Mouse (Mus musculus) heart, embryonic 16.5 days (tissue): ENCODE results near the gene Cd160. TPM values are rescaled to one million over a fixed set of nuclear protein-coding genes. Genes with fewer than 3 reads are reported as not detected.
A peak's percentile ranks its signal among the peaks of the same experiment; 100 is the strongest.

Experiments used
- ATAC-seq: fragments of 200-750 bp; cut with Nextera tagmentation; replicated peaks from 2 replicates; pipeline ENCODE4 v1.8.0; 2017; ENCODE audit warnings: moderate number of reproducible peaks; ENCODE audit not compliant: insufficient read depth, low FRiP score; ENCODE audit errors: extremely low read depth
- H3K27ac ChIP-seq: fragments of 300-500 bp; sonication (generic); 2 replicates; pipeline ENCODE4 v1.5.1; 2014; ENCODE audit warnings: mild to moderate bottlenecking, low read length, control low read depth, moderate library complexity
- H3K27me3 ChIP-seq: fragments of 300-500 bp; sonication (generic); 2 replicates; pipeline ENCODE4 v1.6.1; 2014; ENCODE audit warnings: low read length, mixed read lengths; ENCODE audit not compliant: control insufficient read depth, insufficient read depth
- H3K36me3 ChIP-seq: fragments of 300-500 bp; sonication (generic); 2 replicates; pipeline ENCODE4 v1.6.1; 2014; ENCODE audit not compliant: control insufficient read depth, insufficient read depth
- H3K4me1 ChIP-seq: fragments of 300-500 bp; sonication (generic); 2 replicates; pipeline ENCODE4 v1.6.1; 2014; ENCODE audit warnings: low read length, mixed read lengths; ENCODE audit not compliant: control insufficient read depth, insufficient read depth
- H3K4me2 ChIP-seq: fragments of 300-500 bp; sonication (generic); 2 replicates; pipeline ENCODE4 v1.6.1; 2014; ENCODE audit warnings: low read depth, mild to moderate bottlenecking, control low read depth, low read length
- H3K4me3 ChIP-seq: fragments of 300-500 bp; sonication (generic); 2 replicates; pipeline ENCODE4 v1.5.1; 2014; ENCODE audit warnings: mild to moderate bottlenecking, control low read depth, low read length
- H3K9ac ChIP-seq: fragments of 300-500 bp; sonication (generic); 2 replicates; pipeline ENCODE4 v1.6.1; 2014; ENCODE audit warnings: low read length, control low read depth
- H3K9me3 ChIP-seq: fragments of 300-500 bp; sonication (generic); replicated peaks from 2 replicates; pipeline ENCODE4 v1.6.1; 2016; ENCODE audit warnings: low read length; ENCODE audit not compliant: control insufficient read depth
- WGBS: fragments of 180-500 bp; shearing (Covaris S2); extraction: QIAGEN DNeasy Blood & Tissue Kit; methylation state at CpG from one replicate; pipeline ENCODE4 v1.1.7; 2014; 5-methylcytosine and 5-hydroxymethylcytosine counted together
- polyA plus RNA-seq: library from polyadenylated mRNA; unstranded; fragments of >200 nt; fragmentation: Nextera tagmentation; extraction: Ambion mirVana; gene quantifications from 2 replicates; pipeline ENCODE4 v1.2.1, GENCODE M21; 2015

Gene Cd160
- polyA plus RNA-seq, 1 experiment from 2014 or later, result 5.5 TPM

GRCm38 (mm10) chr3:96821581-96821980 lies 7.6 kb downstream of the Cd160 start:
- WGBS, result 88% methylated on average over 4 of the region's 4 CpGs
- ATAC-seq, result no peak
- no peaks in the 10 kb centered on the region for H3K27me3 ChIP-seq
- 0 out of 2 replicates have a peak, but pooled peaks cover 3% of the 10 kb centered on the region for H3K9me3 ChIP-seq
- H3K4me3 ChIP-seq, result no peak overlapping the region
- no peak overlapping the region for H3K27ac ChIP-seq
- no peaks in the 10 kb centered on the region for H3K4me1 ChIP-seq
- no peaks in the 10 kb centered on the region for H3K36me3 ChIP-seq
- H3K4me2 ChIP-seq, result no peak overlapping the region
- H3K9ac ChIP-seq, result no peak overlapping the region

GRCm38 (mm10) chr3:96820116-96820915 lies 8.8 kb downstream of the Cd160 start:
- no peak overlapping the region for H3K4me3 ChIP-seq
- H3K4me2 ChIP-seq, result no peak overlapping the region
- H3K4me1 ChIP-seq, result no peaks in the 10 kb centered on the region
- H3K27me3 ChIP-seq, result no peaks in the 10 kb centered on the region
- no peak overlapping the region for H3K9ac ChIP-seq
- ATAC-seq, result no peak
- H3K9me3 ChIP-seq, result 0 out of 2 replicates have a peak, but pooled peaks cover 3% of the 10 kb centered on the region
- WGBS, result 69% methylated on average over 6 of the region's 6 CpGs
- H3K27ac ChIP-seq, result no peak overlapping the region
- no peaks in the 10 kb centered on the region for H3K36me3 ChIP-seq

- Histone ChIP-seq H3K4me2 (no peak overlapping the region), H3K9me3 (0 out of 2 replicates have a peak, but pooled peaks cover 3% of the 10 kb centered on the region), H3K27me3 (no peaks in the 10 kb centered on the region), H3K27ac (no peak overlapping the region), H3K36me3 (no peaks in the 10 kb centered on the region), H3K4me1 (peaks cover 8% of the 10 kb centered on the region), H3K4me3 (no peak overlapping the region), H3K9ac (no peak overlapping the region)
- ATAC-seq, result peak; percentile 31; the same call in 1 of the 2 replicates
- WGBS, result 53% methylated on average over 6 of the region's 6 CpGs
Measured at GRCm38 (mm10) chr3:96814342-96814741, 14.8 kb downstream of the Cd160 start.

GRCm38 (mm10) chr3:96813591-96814244 lies 15.4 kb downstream of the Cd160 start:
- no peak; the same call in 1 of the 2 replicates for ATAC-seq
- Histone ChIP-seq H3K9me3 (0 out of 2 replicates have a peak, but pooled peaks cover 3% of the 10 kb centered on the region), H3K27ac (no peak overlapping the region), H3K4me1 (peaks cover 8% of the 10 kb centered on the region), H3K36me3 (no peaks in the 10 kb centered on the region), H3K4me2 (peak overlapping the region; percentile 60), H3K9ac (peak overlapping the region; percentile 11; the same call in 1 of the 2 replicates), H3K4me3 (peak overlapping the region; percentile 26), H3K27me3 (no peaks in the 10 kb centered on the region)
- WGBS, result 30% methylated on average over 7 of the region's 7 CpGs

- peak; percentile 85 for ATAC-seq
- H3K27ac ChIP-seq, result no peak overlapping the region
- H3K9ac ChIP-seq, result no peak overlapping the region
- H3K4me3 ChIP-seq, result peak overlapping the region; percentile 30
- 0 out of 2 replicates have a peak, but pooled peaks cover 3% of the 10 kb centered on the region for H3K9me3 ChIP-seq
- peaks cover 11% of the 10 kb centered on the region for H3K4me1 ChIP-seq
- peak overlapping the region; percentile 60 for H3K4me2 ChIP-seq
- WGBS, result 3% methylated on average over 9 of the region's 9 CpGs
- no peaks in the 10 kb centered on the region for H3K36me3 ChIP-seq
- no peaks in the 10 kb centered on the region for H3K27me3 ChIP-seq
Measured at GRCm38 (mm10) chr3:96813106-96813505, 16.0 kb downstream of the Cd160 start.

GRCm38 (mm10) chr3:96812395-96813091 lies 16.6 kb downstream of the Cd160 start:
- Histone ChIP-seq H3K4me1 (peaks cover 11% of the 10 kb centered on the region), H3K9ac (no peak overlapping the region), H3K4me3 (peak overlapping the region; percentile 30), H3K9me3 (0 out of 2 replicates have a peak, but pooled peaks cover 3% of the 10 kb centered on the region), H3K36me3 (no peaks in the 10 kb centered on the region), H3K27me3 (no peaks in the 10 kb centered on the region), H3K4me2 (peak overlapping the region; percentile 60), H3K27ac (no peak overlapping the region)
- 35% methylated on average over 20 of the region's 20 CpGs for WGBS
- peak; percentile 39; the same call in 1 of the 2 replicates for ATAC-seq

GRCm38 (mm10) chr3:96811232-96811631 lies 17.9 kb downstream of the Cd160 start:
- ATAC-seq, result no peak
- WGBS, result 59% methylated on average over 3 of the region's 3 CpGs
- Histone ChIP-seq H3K9ac (no peak overlapping the region), H3K4me1 (peaks cover 11% of the 10 kb centered on the region), H3K4me3 (no peak overlapping the region), H3K4me2 (no peak overlapping the region), H3K9me3 (no peaks in the 10 kb centered on the region), H3K36me3 (no peaks in the 10 kb centered on the region), H3K27me3 (no peaks in the 10 kb centered on the region), H3K27ac (no peak overlapping the region)

- Histone ChIP-seq H3K4me1 (peaks cover 10% of the 10 kb centered on the region), H3K4me3 (no peak overlapping the region), H3K9me3 (peaks cover 4% of the 10 kb centered on the region; the same call in 1 of the 2 replicates), H3K27me3 (no peaks in the 10 kb centered on the region), H3K36me3 (peaks cover 2% of the 10 kb centered on the region; the same call in 1 of the 2 replicates), H3K4me2 (no peak overlapping the region), H3K9ac (no peak overlapping the region), H3K27ac (no peak overlapping the region)
- no peak for ATAC-seq
- WGBS, result 40% methylated on average over 3 of the region's 3 CpGs
Measured at GRCm38 (mm10) chr3:96808651-96809050, 20.5 kb downstream of the Cd160 start.
